Mouse (Mus musculus): Measurements from ENCODE around the gene Faah.

GRCm38 (mm10) chr4:115940681-115941080 is 77.0 kb downstream of the Faah start:
- TF ChIP-seq CTCF (conservative IDR thresholded peaks at IDR 0.05; ENCODE audit: insufficient read depth, insufficient read length, low read depth, low read length) = no peak
- no peak for TF ChIP-seq POLR2A (IDR thresholded peaks at IDR 0.05; ENCODE audit: low read depth, low read length)
